Mouse (Mus musculus): ENCODE measurements around the gene Cldn12. TPM values are rescaled to one million over a fixed set of nuclear protein-coding genes. Genes with fewer than 3 reads are reported as not detected.

Gene Cldn12
- total RNA-seq, 2 experiments from 2014 or later: 45.4 to 53.8 TPM

GRCm38 (mm10) chr5:5501583-5501982 is 13.2 kb downstream of the Cldn12 start:
- intact Hi-C loops (cut with DNase I): no loop called here
- no peak for DNase-seq (ENCODE audit: extremely low spot score in 1 of 2, low spot score in 2 of 2)

GRCm38 (mm10) chr5:5496393-5496792 is 18.4 kb downstream of the Cldn12 start:
- DNase-seq (ENCODE audit: extremely low spot score in 1 of 2, low spot score in 2 of 2): no peak
- intact Hi-C loops (cut with DNase I): loop anchor here (10.0 kb wide), 1 partner anchor 148 kb away; no protein-coding TSS in a partner anchor

GRCm38 (mm10) chr5:5495042-5495441 is 19.7 kb downstream of the Cldn12 start:
- DNase-seq (ENCODE audit: extremely low spot score in 1 of 2, low spot score in 2 of 2): no peak
- intact Hi-C loops (cut with DNase I): loop anchor here (2.0 to 10.0 kb wide), 2 partner anchors 150 to 254 kb away; partner anchors contain the start of gene Steap1

- DNase-seq (ENCODE audit: extremely low spot score in 1 of 2, low spot score in 2 of 2): peak; percentile 43 to 59
- intact Hi-C loops (cut with DNase I): loop anchor here (2.0 to 10.0 kb wide), 2 partner anchors 150 to 254 kb away; partner anchors contain the start of gene Steap1
Measured at GRCm38 (mm10) chr5:5494269-5495005, 20.3 kb downstream of the Cldn12 start.

- no peak for DNase-seq (ENCODE audit: extremely low spot score in 1 of 2, low spot score in 2 of 2)
- intact Hi-C loops (cut with DNase I): loop anchor here (10.0 kb wide), 1 partner anchor 153 kb away; no protein-coding TSS in a partner anchor
Measured at GRCm38 (mm10) chr5:5492163-5492562, 22.6 kb downstream of the Cldn12 start.

- intact Hi-C loops (cut with DNase I): no loop called here
- no peak for DNase-seq (ENCODE audit: extremely low spot score in 1 of 2, low spot score in 2 of 2)
Measured at GRCm38 (mm10) chr5:5486071-5486470, 28.7 kb downstream of the Cldn12 start.

GRCm38 (mm10) chr5:5483254-5483858 is 31.4 kb downstream of the Cldn12 start:
- no peak for DNase-seq (ENCODE audit: extremely low spot score in 1 of 2, low spot score in 2 of 2)
- intact Hi-C loops (cut with DNase I): loop anchor here (5.0 kb wide), 1 partner anchor 521 kb away; no protein-coding TSS in a partner anchor

GRCm38 (mm10) chr5:5481662-5482061 is 33.1 kb downstream of the Cldn12 start:
- intact Hi-C loops (cut with DNase I): loop anchor here (5.0 kb wide), 1 partner anchor 519 kb away; no protein-coding TSS in a partner anchor
- DNase-seq (ENCODE audit: extremely low spot score in 1 of 2, low spot score in 2 of 2): peak in 1 of 2 experiments; percentile 23

- DNase-seq (ENCODE audit: extremely low spot score in 1 of 2, low spot score in 2 of 2): no peak
- intact Hi-C loops (cut with DNase I): no loop called here
Measured at GRCm38 (mm10) chr5:5479043-5479442, 35.7 kb downstream of the Cldn12 start, which contains the start of gene 1700015F17Rik. Gene 1700015F17Rik (minus strand): TSS chr5:5479143.

GRCm38 (mm10) chr5:5476133-5476532 is 38.6 kb downstream of the Cldn12 start:
- intact Hi-C loops (cut with DNase I): no loop called here

GRCm38 (mm10) chr5:5465256-5465655 is 49.5 kb downstream of the Cldn12 start:
- no peak for DNase-seq (ENCODE audit: extremely low spot score in 1 of 2, low spot score in 2 of 2)
- intact Hi-C loops (cut with DNase I): no loop called here

More at GRCm38 (mm10) chr5:5476133-5476532, 38.6 kb downstream of the Cldn12 start:
- DNase-seq (ENCODE audit: extremely low spot score in 1 of 2, low spot score in 2 of 2): no peak

Other genes starting within 250 kb of the Cldn12 start
- gene Cdk14, start 94.6 kb downstream of the Cldn12 start, total RNA-seq (2021): 100 to 1,000 TPM; 138 TPM
- gene 1700015F17Rik, start 35.8 kb downstream of the Cldn12 start, total RNA-seq (2021): 1 to 10 TPM in 1 of 2 experiments, not detected in 1; 1.2 TPM
- gene Gtpbp10, start 44.6 kb upstream of the Cldn12 start, total RNA-seq (2021): 1 to 10 TPM; 9.1 to 10.0 TPM
- 1 to 10 TPM; 1.4 to 2.9 TPM for gene Gm8773, start 58.8 kb upstream of the Cldn12 start, total RNA-seq (2021)
- 10 to 100 TPM; 16.9 to 19.7 TPM for gene Cfap69, start 149.3 kb upstream of the Cldn12 start, total RNA-seq (2021)
- 1 to 10 TPM; 7.3 to 7.5 TPM for gene Steap2, start 179.6 kb upstream of the Cldn12 start, total RNA-seq (2021)
- gene Steap1, start 234.4 kb upstream of the Cldn12 start, total RNA-seq (2021): under 1 TPM; 0.36 to 0.51 TPM

Measured in left cerebral cortex, postnatal 10 days (tissue).